Mouse (Mus musculus): ENCODE results near the gene Depdc1b. TPM values are rescaled to one million over a fixed set of nuclear protein-coding genes. Genes with fewer than 3 reads are reported as not detected.

Depdc1b gene
- polyA plus RNA-seq, 1 experiment from 2014 or later, result 10.1 TPM

- Histone ChIP-seq H3K9me3 (no peaks in the 10 kb centered on the region), H3K4me1 (no peaks in the 10 kb centered on the region), H3K4me3 (no peak overlapping the region), H3K27me3 (replicated peaks) (no peaks in the 10 kb centered on the region), H3K27ac (no peak overlapping the region), H3K9ac (no peak overlapping the region), H3K4me2 (replicated peaks) (no peak overlapping the region), H3K36me3 (peaks cover 7% of the 10 kb centered on the region; the same call in 1 of the 2 replicates)
- WGBS, result 80% methylated on average over 9 of the region's 9 CpGs
- no peak for ATAC-seq (ENCODE audit: low FRiP score, low read depth)
Measured at GRCm38 (mm10) chr13:108371352-108371921, 55.3 kb downstream of the Depdc1b start.

- Histone ChIP-seq H3K36me3 (peaks cover 7% of the 10 kb centered on the region; the same call in 1 of the 2 replicates), H3K27ac (no peak overlapping the region), H3K9me3 (no peaks in the 10 kb centered on the region), H3K27me3 (replicated peaks) (no peaks in the 10 kb centered on the region), H3K4me1 (no peaks in the 10 kb centered on the region), H3K9ac (no peak overlapping the region), H3K4me2 (replicated peaks) (no peak overlapping the region), H3K4me3 (no peak overlapping the region)
- 98% methylated on average over 1 of the region's 1 CpGs for WGBS
- no peak for ATAC-seq (ENCODE audit: low FRiP score, low read depth)
Measured at GRCm38 (mm10) chr13:108373231-108373630, 57.1 kb downstream of the Depdc1b start.

GRCm38 (mm10) chr13:108376637-108377036 lies 60.5 kb downstream of the Depdc1b start:
- Histone ChIP-seq H3K36me3 (peaks cover 7% of the 10 kb centered on the region; the same call in 1 of the 2 replicates), H3K4me1 (no peaks in the 10 kb centered on the region), H3K27ac (no peak overlapping the region), H3K4me3 (no peak overlapping the region), H3K9ac (no peak overlapping the region), H3K9me3 (no peaks in the 10 kb centered on the region), H3K27me3 (replicated peaks) (no peaks in the 10 kb centered on the region), H3K4me2 (replicated peaks) (no peak overlapping the region)
- 93% methylated on average over 2 of the region's 2 CpGs for WGBS
- ATAC-seq (ENCODE audit: low FRiP score, low read depth), result no peak

- 93% methylated on average over 3 of the region's 3 CpGs for WGBS
- ATAC-seq (ENCODE audit: low FRiP score, low read depth), result no peak
- H3K4me1 ChIP-seq, result no peaks in the 10 kb centered on the region
Measured at GRCm38 (mm10) chr13:108381161-108381560, 65.0 kb downstream of the Depdc1b start.

GRCm38 (mm10) chr13:108383051-108383450 lies 66.9 kb downstream of the Depdc1b start:
- ATAC-seq (ENCODE audit: low FRiP score, low read depth), result no peak
- no peaks in the 10 kb centered on the region for H3K27me3 ChIP-seq (replicated peaks)
- H3K9me3 ChIP-seq, result no peaks in the 10 kb centered on the region
- H3K4me3 ChIP-seq, result no peak overlapping the region
- no peak overlapping the region for H3K4me2 ChIP-seq (replicated peaks)
- H3K36me3 ChIP-seq, result no peaks in the 10 kb centered on the region
- no peak overlapping the region for H3K9ac ChIP-seq
- H3K4me1 ChIP-seq, result no peaks in the 10 kb centered on the region
- no peak overlapping the region for H3K27ac ChIP-seq
- WGBS, result 84% methylated on average over 6 of the region's 6 CpGs

More at GRCm38 (mm10) chr13:108381161-108381560, 65.0 kb downstream of the Depdc1b start:
- H3K9me3 ChIP-seq, result no peaks in the 10 kb centered on the region
- H3K4me2 ChIP-seq (replicated peaks), result no peak overlapping the region
- no peak overlapping the region for H3K27ac ChIP-seq
- H3K27me3 ChIP-seq (replicated peaks), result no peaks in the 10 kb centered on the region
- H3K9ac ChIP-seq, result no peak overlapping the region
- H3K4me3 ChIP-seq, result no peak overlapping the region
- H3K36me3 ChIP-seq, result no peaks in the 10 kb centered on the region

- Histone ChIP-seq H3K9ac (no peak overlapping the region), H3K27ac (no peak overlapping the region), H3K4me3 (no peak overlapping the region), H3K9me3 (no peaks in the 10 kb centered on the region), H3K27me3 (replicated peaks) (no peaks in the 10 kb centered on the region), H3K4me2 (replicated peaks) (no peak overlapping the region), H3K4me1 (no peaks in the 10 kb centered on the region), H3K36me3 (no peaks in the 10 kb centered on the region)
- no peak for ATAC-seq (ENCODE audit: low FRiP score, low read depth)
- WGBS, result 82% methylated on average over 9 of the region's 9 CpGs
Measured at GRCm38 (mm10) chr13:108386058-108386457, 69.9 kb downstream of the Depdc1b start.

- ATAC-seq (ENCODE audit: low FRiP score, low read depth), result peak; percentile 44; the same call in 1 of the 2 replicates
Measured at GRCm38 (mm10) chr13:108390565-108390964, 74.4 kb downstream of the Depdc1b start.

GRCm38 (mm10) chr13:108403197-108403596 lies 87.1 kb downstream of the Depdc1b start:
- Histone ChIP-seq H3K27me3 (replicated peaks) (no peaks in the 10 kb centered on the region), H3K36me3 (no peaks in the 10 kb centered on the region), H3K4me3 (no peak overlapping the region), H3K27ac (no peak overlapping the region), H3K4me1 (no peaks in the 10 kb centered on the region), H3K9me3 (peaks cover 3% of the 10 kb centered on the region; the same call in 1 of the 2 replicates), H3K9ac (no peak overlapping the region), H3K4me2 (replicated peaks) (no peak overlapping the region)
- no peak for ATAC-seq (ENCODE audit: low FRiP score, low read depth)
- WGBS, result 86% methylated on average over 5 of the region's 5 CpGs

More at GRCm38 (mm10) chr13:108390565-108390964, 74.4 kb downstream of the Depdc1b start:
- Histone ChIP-seq H3K27me3 (replicated peaks) (no peaks in the 10 kb centered on the region), H3K36me3 (no peaks in the 10 kb centered on the region), H3K27ac (no peak overlapping the region), H3K9me3 (no peaks in the 10 kb centered on the region), H3K4me2 (replicated peaks) (no peak overlapping the region), H3K9ac (no peak overlapping the region), H3K4me3 (no peak overlapping the region), H3K4me1 (no peaks in the 10 kb centered on the region)
- 13% methylated on average over 1 of the region's 1 CpGs for WGBS

GRCm38 (mm10) chr13:108404372-108404771 lies 88.2 kb downstream of the Depdc1b start:
- no peak overlapping the region for H3K27ac ChIP-seq
- H3K9me3 ChIP-seq, result peaks cover 3% of the 10 kb centered on the region; the same call in 1 of the 2 replicates
- WGBS, result 92% methylated on average over 4 of the region's 4 CpGs
- no peak overlapping the region for H3K9ac ChIP-seq
- H3K4me3 ChIP-seq, result no peak overlapping the region
- H3K36me3 ChIP-seq, result no peaks in the 10 kb centered on the region
- H3K4me1 ChIP-seq, result no peaks in the 10 kb centered on the region
- H3K27me3 ChIP-seq (replicated peaks), result no peaks in the 10 kb centered on the region
- H3K4me2 ChIP-seq (replicated peaks), result no peak overlapping the region
- ATAC-seq (ENCODE audit: low FRiP score, low read depth), result no peak

- H3K4me1 ChIP-seq, result no peaks in the 10 kb centered on the region
- H3K27ac ChIP-seq, result no peak overlapping the region
- H3K9me3 ChIP-seq, result no peaks in the 10 kb centered on the region
- H3K4me3 ChIP-seq, result no peak overlapping the region
- H3K4me2 ChIP-seq (replicated peaks), result no peak overlapping the region
- no peaks in the 10 kb centered on the region for H3K27me3 ChIP-seq (replicated peaks)
- no peaks in the 10 kb centered on the region for H3K36me3 ChIP-seq
- ATAC-seq (ENCODE audit: low FRiP score, low read depth), result no peak
- no peak overlapping the region for H3K9ac ChIP-seq
- WGBS, result 70% methylated on average over 2 of the region's 2 CpGs
Measured at GRCm38 (mm10) chr13:108415464-108415863, 99.3 kb downstream of the Depdc1b start.

- no peak overlapping the region for H3K27ac ChIP-seq
- H3K4me2 ChIP-seq (replicated peaks), result no peak overlapping the region
- no peak overlapping the region for H3K9ac ChIP-seq
- H3K27me3 ChIP-seq (replicated peaks), result no peaks in the 10 kb centered on the region
- ATAC-seq (ENCODE audit: low FRiP score, low read depth), result no peak
- H3K4me1 ChIP-seq, result no peaks in the 10 kb centered on the region
- H3K4me3 ChIP-seq, result no peak overlapping the region
- WGBS, result 82% methylated on average over 1 of the region's 1 CpGs
- H3K36me3 ChIP-seq, result no peaks in the 10 kb centered on the region
- H3K9me3 ChIP-seq, result no peaks in the 10 kb centered on the region
Measured at GRCm38 (mm10) chr13:108418741-108419507, 102.8 kb downstream of the Depdc1b start.

- no peak overlapping the region for H3K9ac ChIP-seq
- no peak for ATAC-seq (ENCODE audit: low FRiP score, low read depth)
- no peaks in the 10 kb centered on the region for H3K4me1 ChIP-seq
- no peaks in the 10 kb centered on the region for H3K9me3 ChIP-seq
- H3K27me3 ChIP-seq (replicated peaks), result no peaks in the 10 kb centered on the region
- H3K4me3 ChIP-seq, result no peak overlapping the region
- no peak overlapping the region for H3K27ac ChIP-seq
- 71% methylated on average over 5 of the region's 5 CpGs for WGBS
- H3K4me2 ChIP-seq (replicated peaks), result no peak overlapping the region
- no peaks in the 10 kb centered on the region for H3K36me3 ChIP-seq
Measured at GRCm38 (mm10) chr13:108426322-108426721, 110.2 kb downstream of the Depdc1b start.
